Mouse (Mus musculus) lung, postnatal 0 days (tissue): ENCODE results near the gene Ldlrad1.

Source experiments
- CTCF ChIP-seq: IDR thresholded peaks from 2 replicates; pipeline ENCODE4 v1.5.1; 2016; ENCODE audit warnings: antibody characterized with exemption, mild to moderate bottlenecking
- EP300 ChIP-seq: IDR thresholded peaks from 2 replicates; pipeline ENCODE4 v1.6.1; 2016; ENCODE audit warnings: antibody characterized with exemption, mild to moderate bottlenecking, control low read depth

- TF ChIP-seq CTCF (no peak), EP300 (0 out of 2 replicates have a peak, but pooled peaks have one; percentile 11)
These were observed 1.6 kb downstream of the Ldlrad1 start for GRCm38 (mm10) chr4:107210483-107211097.
